Mouse (Mus musculus) olfactory bulb, adult 2 months (tissue): ENCODE data around the gene Dnajc28. TPM values are rescaled to one million over a fixed set of nuclear protein-coding genes. Genes with fewer than 3 reads are reported as not detected.

Source experiments
- H3K27ac ChIP-seq: fragments of 200-500 bp; 2 replicates; pipeline ENCODE4 v1.5.1; 2012; ENCODE audit warnings: low read depth, low read length; ENCODE audit not compliant: insufficient read depth
- H3K4me1 ChIP-seq: fragments of 200-500 bp; 2 replicates; pipeline ENCODE4 v1.6.1; 2012; ENCODE audit warnings: low read length; ENCODE audit not compliant: control insufficient read depth, insufficient read depth
- H3K4me3 ChIP-seq: fragments of 200-500 bp; 2 replicates; pipeline ENCODE4 v1.5.1; 2012; ENCODE audit warnings: mild to moderate bottlenecking, low read depth, low read length, moderate library complexity; ENCODE audit not compliant: insufficient read depth
- CTCF ChIP-seq: fragments of 200-500 bp; IDR thresholded peaks from 2 replicates; pipeline ENCODE4 v1.5.1; 2012; ENCODE audit warnings: low read depth, mild to moderate bottlenecking, low read length, moderate library complexity; ENCODE audit not compliant: insufficient read depth
- POLR2A ChIP-seq: fragments of 200-500 bp; IDR thresholded peaks from 2 replicates; pipeline ENCODE4 v1.6.1; 2012; ENCODE audit warnings: mild to moderate bottlenecking, low read depth, low read length, moderate library complexity; ENCODE audit not compliant: insufficient read depth
- WGBS: fragments of 180-500 bp; shearing (Covaris S2); methylation state at CpG from one replicate; pipeline ENCODE4 v1.1.7; 2018; 5-methylcytosine and 5-hydroxymethylcytosine counted together
- polyA plus RNA-seq: library from polyadenylated mRNA; stranded (reverse); fragments of >200 nt; gene quantifications from 2 replicates; pipeline ENCODE4 v1.2.4, GENCODE M21; 2012; ENCODE audit warnings: low replicate concordance; ENCODE audit not compliant: missing spikeins, insufficient read depth, insufficient read length

The Dnajc28 gene
- polyA plus RNA-seq, 1 experiment = not detected

- Histone ChIP-seq H3K27ac (no peak overlapping the region), H3K4me3 (no peak overlapping the region), H3K4me1 (no peaks in the 10 kb centered on the region)
- 88% methylated on average over 9 of the region's 9 CpGs for WGBS
- TF ChIP-seq CTCF = no peak
- no peak for TF ChIP-seq POLR2A
Observed at GRCm38 (mm10) chr16:91565292-91565951, 53.4 kb downstream of the Dnajc28 start.

- 82% methylated on average over 4 of the region's 4 CpGs for WGBS
- Histone ChIP-seq H3K4me3 (no peak overlapping the region), H3K27ac (no peak overlapping the region), H3K4me1 (no peaks in the 10 kb centered on the region)
- TF ChIP-seq CTCF = no peak
- no peak for TF ChIP-seq POLR2A
Observed at GRCm38 (mm10) chr16:91564580-91565291, 54.1 kb downstream of the Dnajc28 start.

Other genes starting within 250 kb of the Dnajc28 start
- gene Ifnar2, start 246.2 kb downstream of the Dnajc28 start, polyA plus RNA-seq = not detected in 2 replicates
- gene Gm21970, start 227.3 kb downstream of the Dnajc28 start, polyA plus RNA-seq = not detected in 2 replicates
- not detected in 2 replicates for gene Il10rb, start 212.9 kb downstream of the Dnajc28 start, polyA plus RNA-seq
- gene Ifnar1, start 133.8 kb downstream of the Dnajc28 start, polyA plus RNA-seq = not detected in 2 replicates
- gene Ifngr2, start 72.0 kb downstream of the Dnajc28 start, polyA plus RNA-seq = not detected in 2 replicates
- not detected in 2 replicates for gene Tmem50b, start 21.2 kb downstream of the Dnajc28 start, polyA plus RNA-seq
- gene Gart, start 27.9 kb upstream of the Dnajc28 start, polyA plus RNA-seq = not detected in 2 replicates
- gene Son, start 28.5 kb upstream of the Dnajc28 start, polyA plus RNA-seq = 159 and 242 TPM in 2 replicates
- not detected in 2 replicates for gene Donson, start 69.7 kb upstream of the Dnajc28 start, polyA plus RNA-seq
- not detected in 2 replicates for gene Cryzl1, start 109.9 kb upstream of the Dnajc28 start, polyA plus RNA-seq
- gene Itsn1, start 110.3 kb upstream of the Dnajc28 start, polyA plus RNA-seq = 406 TPM in 1 of 2 replicates, not detected in the other